Mouse (Mus musculus) gastrocnemius, adult 8-10 months (tissue): Measurements from ENCODE around the gene Asic3. TPM values are rescaled to one million over a fixed set of nuclear protein-coding genes. Genes with fewer than 3 reads are reported as not detected.
A peak's percentile ranks its signal among the peaks of the same experiment; 100 is the strongest.

Experiments used
- DNase-seq, 2 experiments: peaks; one replicate each; pipeline ENCODE4 v3.0.0; 2022; ENCODE audit warnings: low spot score in 2 of 2
- total RNA-seq, 4 experiments: library from RNA; stranded (reverse); gene quantifications; 2 replicates each; pipeline ENCODE4 v1.2.4; 2022

Gene Asic3
- total RNA-seq, 4 experiments from 2014 or later, result 0.34 TPM; not detected in 3

- DNase-seq, result peak; percentile 79 to 86
These were observed 38.3 kb downstream of the Asic3 start for GRCm38 (mm10) chr5:24451264-24452029.

- no peak for DNase-seq
These were observed 39.0 kb downstream of the Asic3 start, which contains the start of gene Agap3 for GRCm38 (mm10) chr5:24452030-24452690. Agap3 (plus strand) TSS chr5:24452177.

GRCm38 (mm10) chr5:24452691-24453233 is 39.6 kb downstream of the Asic3 start:
- DNase-seq, result no peak

GRCm38 (mm10) chr5:24453283-24453984 is 40.2 kb downstream of the Asic3 start:
- no peak for DNase-seq

- no peak for DNase-seq
These were observed 40.8 kb downstream of the Asic3 start for GRCm38 (mm10) chr5:24453985-24454303.

GRCm38 (mm10) chr5:24455076-24455475 is 41.9 kb downstream of the Asic3 start:
- no peak for DNase-seq

GRCm38 (mm10) chr5:24455613-24456012 is 42.4 kb downstream of the Asic3 start:
- no peak for DNase-seq

- DNase-seq, result no peak
These were observed 53.6 kb downstream of the Asic3 start for GRCm38 (mm10) chr5:24466762-24467161.

Other genes starting within 250 kb of the Asic3 start
- gene Nupl2, start 248.4 kb upstream of the Asic3 start, total RNA-seq, result 1 to 10 TPM; 5.6 to 6.3 (median 5.7) TPM
- 1 to 10 TPM in 2 of 4 experiments, under 1 TPM in 2; 0.54 to 1.8 (median 1.2) TPM for gene Kcnh2, start 61.8 kb upstream of the Asic3 start, total RNA-seq
- gene Nos3, start 48.6 kb upstream of the Asic3 start, total RNA-seq, result 1 to 10 TPM; 3.2 to 5.8 (median 4.0) TPM
- gene Atg9b, start 21.2 kb upstream of the Asic3 start, total RNA-seq, result under 1 TPM in 1 of 4 experiments, not detected in 3; 0.22 TPM
- gene Abcb8, start 19.7 kb upstream of the Asic3 start, total RNA-seq, result 10 to 100 TPM; 34.7 to 40.0 (median 38.8) TPM
- 10 to 100 TPM in 3 of 4 experiments, 1 to 10 TPM in 1; 9.3 to 12.6 (median 10.7) TPM for gene Cdk5, start 10.1 kb downstream of the Asic3 start, total RNA-seq
- 10 to 100 TPM; 10.7 to 14.5 (median 12.6) TPM for gene Slc4a2, start 10.4 kb downstream of the Asic3 start, total RNA-seq
- gene Fastk, start 31.9 kb downstream of the Asic3 start, total RNA-seq, result 100 to 1,000 TPM; 188 to 243 (median 221) TPM
- gene Tmub1, start 34.5 kb downstream of the Asic3 start, total RNA-seq, result 10 to 100 TPM; 18.4 to 19.9 (median 19.3) TPM
- gene Agap3, start 38.8 kb downstream of the Asic3 start, total RNA-seq, result 10 to 100 TPM; 79.7 to 89.0 (median 83.6) TPM
- not detected for gene Gbx1, start 113.8 kb downstream of the Asic3 start, total RNA-seq
- gene Asb10, start 127.6 kb downstream of the Asic3 start, total RNA-seq, result 100 to 1,000 TPM; 101 to 130 (median 119) TPM
- gene 4931409K22Rik, start 143.4 kb downstream of the Asic3 start, total RNA-seq, result not detected
- gene Abcf2, start 164.1 kb downstream of the Asic3 start, total RNA-seq, result 100 to 1,000 TPM; 114 to 132 (median 122) TPM
- 10 to 100 TPM in 3 of 4 experiments, 1 to 10 TPM in 1; 8.5 to 14.5 (median 12.4) TPM for gene Chpf2, start 173.3 kb downstream of the Asic3 start, total RNA-seq
- gene Smarcd3, start 211.0 kb downstream of the Asic3 start, total RNA-seq, result 100 to 1,000 TPM; 207 to 267 (median 221) TPM